Mouse (Mus musculus) right cerebral cortex, postnatal 4 days (tissue): ENCODE measurements around the gene Bcor.

Experiments used
- DNase-seq: peaks from one replicate; pipeline ENCODE4 v3.0.0-alpha.2; 2022

Bcor gene

GRCm38 (mm10) chrX:12126408-12127105, 33.6 kb downstream of the Bcor start:
- no peak for DNase-seq

- no peak for DNase-seq
Observed at GRCm38 (mm10) chrX:12124571-12124970, 35.6 kb downstream of the Bcor start.

GRCm38 (mm10) chrX:12123687-12124087, 36.5 kb downstream of the Bcor start:
- no peak for DNase-seq

GRCm38 (mm10) chrX:12122594-12123331, 37.4 kb downstream of the Bcor start:
- DNase-seq = peak; percentile 40

- no peak for DNase-seq
Observed at GRCm38 (mm10) chrX:12119476-12119875, 40.7 kb downstream of the Bcor start.

- no peak for DNase-seq
Observed at GRCm38 (mm10) chrX:12116128-12116527, 44.0 kb downstream of the Bcor start.

GRCm38 (mm10) chrX:12112166-12112565, 48.0 kb downstream of the Bcor start:
- DNase-seq = no peak

- no peak for DNase-seq
Observed at GRCm38 (mm10) chrX:12110518-12110917, 49.6 kb downstream of the Bcor start.

- no peak for DNase-seq
Observed at GRCm38 (mm10) chrX:12105358-12105757, 54.8 kb downstream of the Bcor start.

GRCm38 (mm10) chrX:12096783-12097526, 63.2 kb downstream of the Bcor start:
- no peak for DNase-seq

- DNase-seq = no peak
Observed at GRCm38 (mm10) chrX:12093371-12093770, 66.8 kb downstream of the Bcor start.

- peak; percentile 38 for DNase-seq
Observed at GRCm38 (mm10) chrX:12091431-12092061, 68.6 kb downstream of the Bcor start.

- DNase-seq = peak; percentile 63
Observed at GRCm38 (mm10) chrX:12090871-12091404, 69.2 kb downstream of the Bcor start.

GRCm38 (mm10) chrX:12090151-12090870, 69.8 kb downstream of the Bcor start:
- DNase-seq = no peak

GRCm38 (mm10) chrX:12089353-12090081, 70.6 kb downstream of the Bcor start:
- peak; percentile 33 for DNase-seq

- no peak for DNase-seq
Observed at GRCm38 (mm10) chrX:12089027-12089340, 71.2 kb downstream of the Bcor start.

- peak; percentile 63 for DNase-seq
Observed at GRCm38 (mm10) chrX:12088301-12089026, 71.7 kb downstream of the Bcor start.

GRCm38 (mm10) chrX:12087511-12088300, 72.4 kb downstream of the Bcor start:
- peak; percentile 17 for DNase-seq

GRCm38 (mm10) chrX:12086674-12087510, 73.3 kb downstream of the Bcor start:
- peak; percentile 39 for DNase-seq
